9 mouse cellular contexts compared by ENCODE assay signal in genomic region chr10:79696129-79696651, GRCm38 (mm10). TPM values are rescaled to one million over a fixed set of nuclear protein-coding genes. Genes with fewer than 3 reads are reported as not detected.
A peak's percentile ranks its signal among the peaks of the same experiment; 100 is the strongest.
DNase-seq lines count a peak whose midpoint lies in the region; ATAC-seq lines count a peak whose summit lies in the region.
"Had no signal": no experiment of that assay in that cellular context is flagged by ENCODE, and none has a peak within 500 bp of the region (broad histone marks: within the 10 kb centered on the region; RNA-seq: fewer than 3 reads in every experiment).

No protein-coding gene starts in this region.

- no peaks in the 10 kb centered on the region for H3K27me3 ChIP-seq in kidney, embryonic 15.5 days
- H3K27me3 ChIP-seq in embryonic facial prominence, embryonic 13.5 days, result no peaks in the 10 kb centered on the region
- H3K27me3 ChIP-seq in intestine, embryonic 16.5 days (replicated peaks; ENCODE audit: control insufficient read depth, insufficient read depth, low read length), result no peaks in the 10 kb centered on the region

- no peak overlapping the region for H3K9ac ChIP-seq in kidney, embryonic 15.5 days
- H3K9ac ChIP-seq in embryonic facial prominence, embryonic 13.5 days, result no peak overlapping the region
- H3K9ac ChIP-seq in intestine, embryonic 16.5 days (ENCODE audit: low read depth, low read length), result peak overlapping the region; percentile 1; the same call in 1 of the 2 replicates
- H3K9ac ChIP-seq: liver, embryonic 14.5 days had no signal

- H3K36me3 ChIP-seq in kidney, embryonic 15.5 days, result no peaks in the 10 kb centered on the region
- peaks cover 6% of the 10 kb centered on the region; the same call in 1 of the 2 replicates for H3K36me3 ChIP-seq in embryonic facial prominence, embryonic 13.5 days
- no peaks in the 10 kb centered on the region for H3K36me3 ChIP-seq in intestine, embryonic 16.5 days (ENCODE audit: control insufficient read depth, insufficient read depth, low read length)

- intact Hi-C loops in gastrocnemius, postnatal 36 days (cut with DNase I), result loop anchor here (5.0 kb wide), 1 partner anchor 91 kb away; no protein-coding TSS in a partner anchor
- intact Hi-C loops in left cerebral cortex, postnatal 25 days (cut with DNase I), result loop anchor here (5.0 kb wide), 1 partner anchor 91 kb away; no protein-coding TSS in a partner anchor

- H3K27ac ChIP-seq in kidney, embryonic 15.5 days, result peak overlapping the region; percentile 87
- H3K27ac ChIP-seq in embryonic facial prominence, embryonic 13.5 days, result peak overlapping the region; percentile 68
- peak overlapping the region; percentile 95 for H3K27ac ChIP-seq in intestine, embryonic 16.5 days (ENCODE audit: low read length)
- H3K27ac ChIP-seq: liver, embryonic 14.5 days had no signal

- H3K4me1 ChIP-seq in kidney, embryonic 15.5 days, result peaks cover 23% of the 10 kb centered on the region
- peaks cover 24% of the 10 kb centered on the region for H3K4me1 ChIP-seq in embryonic facial prominence, embryonic 13.5 days
- H3K4me1 ChIP-seq in intestine, embryonic 16.5 days (ENCODE audit: control insufficient read depth, insufficient read depth, low read length), result peaks cover 36% of the 10 kb centered on the region

- ATAC-seq in kidney, embryonic 15.5 days (replicated peaks; ENCODE audit: low FRiP score), result no peak
- ATAC-seq in embryonic facial prominence, embryonic 13.5 days (ENCODE audit: insufficient number of reproducible peaks, insufficient read depth, low FRiP score, low TSS enrichment, low read depth), result no peak
- peak; percentile 86 for ATAC-seq in intestine, embryonic 16.5 days

- no peak overlapping the region for H3K4me3 ChIP-seq in kidney, embryonic 15.5 days (replicated peaks)
- H3K4me3 ChIP-seq in embryonic facial prominence, embryonic 13.5 days, result no peak overlapping the region
- H3K4me3 ChIP-seq in intestine, embryonic 16.5 days (ENCODE audit: low read length), result no peak overlapping the region

- 56% methylated on average over 9 of the region's 9 CpGs for WGBS in kidney, embryonic 15.5 days
- whole genome bisulfite sequencing in embryonic facial prominence, embryonic 13.5 days, result 19% methylated on average over 9 of the region's 9 CpGs
- WGBS in intestine, embryonic 16.5 days, result 31% methylated on average over 9 of the region's 9 CpGs

- no peak for DNase-seq in kidney, adult 9 months
- peak; percentile 46 to 56 for DNase-seq in lung, postnatal 4 days
- DNase-seq in left cerebral cortex, adult 11 months (ENCODE audit: low spot score), result no peak
- DNase-seq in gastrocnemius, postnatal 36 days, result no peak
- no peak for DNase-seq in left cerebral cortex, postnatal 25 days (ENCODE audit: low spot score in 2 of 2)

- H3K9me3 ChIP-seq in kidney, embryonic 15.5 days (replicated peaks), result 0 out of 2 replicates have a peak, but pooled peaks cover 4% of the 10 kb centered on the region
- H3K9me3 ChIP-seq in embryonic facial prominence, embryonic 13.5 days, result no peaks in the 10 kb centered on the region
- no peaks in the 10 kb centered on the region for H3K9me3 ChIP-seq in intestine, embryonic 16.5 days (ENCODE audit: control insufficient read depth, low read length)

- no peak overlapping the region for H3K4me2 ChIP-seq in kidney, embryonic 15.5 days
- peak overlapping the region; percentile 18 for H3K4me2 ChIP-seq in embryonic facial prominence, embryonic 13.5 days
- no peak overlapping the region for H3K4me2 ChIP-seq in intestine, embryonic 16.5 days (ENCODE audit: low read depth, low read length)

RNA-seq across cellular contexts. Expression of gene Gzmm, which starts 7.4 kb away (rescaled TPM):
- polyA plus RNA-seq in kidney, embryonic 15.5 days (2015; fragmentation: Nextera tagmentation; extraction: Ambion mirVana), result 0.50 and 0.95 TPM in 2 replicates
- polyA plus RNA-seq in embryonic facial prominence, embryonic 13.5 days (2015; fragmentation: Nextera tagmentation; extraction: Ambion mirVana), result 0.81 and 0.84 TPM in 2 replicates
- polyA plus RNA-seq in intestine, embryonic 16.5 days (2015; fragmentation: Nextera tagmentation; extraction: Ambion mirVana), result 0.21 and 0.56 TPM in 2 replicates
- total RNA-seq in gastrocnemius, postnatal 36 days (2021), result 1 to 10 TPM; 4.4 to 6.0 TPM
- total RNA-seq in left cerebral cortex, postnatal 25 days (2021), result 1 to 10 TPM; 1.5 to 2.4 TPM

RNA-seq across cellular contexts. Expression of gene Bsg, which starts 8.1 kb away (rescaled TPM):
- polyA plus RNA-seq in kidney, embryonic 15.5 days (2015; fragmentation: Nextera tagmentation; extraction: Ambion mirVana), result 913 and 925 TPM in 2 replicates
- polyA plus RNA-seq in embryonic facial prominence, embryonic 13.5 days (2015; fragmentation: Nextera tagmentation; extraction: Ambion mirVana), result 703 and 715 TPM in 2 replicates
- 1,158 and 1,189 TPM in 2 replicates for polyA plus RNA-seq in intestine, embryonic 16.5 days (2015; fragmentation: Nextera tagmentation; extraction: Ambion mirVana)
- 100 to 1,000 TPM; 528 to 635 TPM for total RNA-seq in gastrocnemius, postnatal 36 days (2021)
- 100 to 1,000 TPM; 650 to 673 TPM for total RNA-seq in left cerebral cortex, postnatal 25 days (2021)

RNA-seq across cellular contexts. Expression of gene Cdc34, which starts 14.2 kb away (rescaled TPM):
- 88.4 and 100 TPM in 2 replicates for polyA plus RNA-seq in kidney, embryonic 15.5 days (2015; fragmentation: Nextera tagmentation; extraction: Ambion mirVana)
- polyA plus RNA-seq in embryonic facial prominence, embryonic 13.5 days (2015; fragmentation: Nextera tagmentation; extraction: Ambion mirVana), result 102 and 106 TPM in 2 replicates
- 120 and 128 TPM in 2 replicates for polyA plus RNA-seq in intestine, embryonic 16.5 days (2015; fragmentation: Nextera tagmentation; extraction: Ambion mirVana)
- 100 to 1,000 TPM; 344 to 378 TPM for total RNA-seq in gastrocnemius, postnatal 36 days (2021)
- total RNA-seq in left cerebral cortex, postnatal 25 days (2021), result 10 to 100 TPM; 75.9 to 78.0 TPM

RNA-seq across cellular contexts. Expression of gene Hcn2, which starts 20.2 kb away (rescaled TPM):
- polyA plus RNA-seq in kidney, embryonic 15.5 days (2015; fragmentation: Nextera tagmentation; extraction: Ambion mirVana), result 0.05 and 0.19 TPM in 2 replicates
- 0.10 and 0.12 TPM in 2 replicates for polyA plus RNA-seq in embryonic facial prominence, embryonic 13.5 days (2015; fragmentation: Nextera tagmentation; extraction: Ambion mirVana)
- polyA plus RNA-seq in intestine, embryonic 16.5 days (2015; fragmentation: Nextera tagmentation; extraction: Ambion mirVana), result 0.04 TPM in 1 of 2 replicates, not detected in the other
- under 1 TPM; 0.72 to 0.79 TPM for total RNA-seq in gastrocnemius, postnatal 36 days (2021)
- total RNA-seq in left cerebral cortex, postnatal 25 days (2021), result 100 to 1,000 TPM; 111 to 123 TPM

RNA-seq across cellular contexts. Expression of gene Tpgs1, which starts 27.0 kb away (rescaled TPM):
- polyA plus RNA-seq in kidney, embryonic 15.5 days (2015; fragmentation: Nextera tagmentation; extraction: Ambion mirVana), result 71.2 and 81.4 TPM in 2 replicates
- 58.1 and 62.1 TPM in 2 replicates for polyA plus RNA-seq in embryonic facial prominence, embryonic 13.5 days (2015; fragmentation: Nextera tagmentation; extraction: Ambion mirVana)
- polyA plus RNA-seq in intestine, embryonic 16.5 days (2015; fragmentation: Nextera tagmentation; extraction: Ambion mirVana), result 56.8 and 64.4 TPM in 2 replicates
- total RNA-seq in gastrocnemius, postnatal 36 days (2021), result 10 to 100 TPM; 19.2 to 19.6 TPM
- 10 to 100 TPM; 82.0 to 82.8 TPM for total RNA-seq in left cerebral cortex, postnatal 25 days (2021)

Comparison
In these comparisons a context has a peak if more than half of its experiments do, and no peak if none do; other contexts are left out.
1. DNase-seq: peak in lung, postnatal 4 days (2 of 2); none in kidney, adult 9 months (single experiment), left cerebral cortex, adult 11 months (single experiment), gastrocnemius, postnatal 36 days (0 of 2) and left cerebral cortex, postnatal 25 days (0 of 2).
2. Peak in every context shown above with its lines, with median percentiles within 50 percentile points of each other: H3K27ac ChIP-seq.